Mouse (Mus musculus) hindbrain, embryonic 14.5 days (tissue): ENCODE measurements around the gene Pard3b. TPM values are rescaled to one million over a fixed set of nuclear protein-coding genes. Genes with fewer than 3 reads are reported as not detected.

Experiments used
- ATAC-seq: fragments of 200-750 bp; cut with Nextera tagmentation; 2 replicates; pipeline ENCODE4 v1.8.0; 2017; ENCODE audit warnings: moderate number of reproducible peaks, mild to moderate bottlenecking, moderate TSS enrichment, moderate library complexity; ENCODE audit not compliant: low FRiP score
- DNase-seq: peaks from one replicate; pipeline ENCODE4 v3.0.0-alpha.2; 2015; ENCODE audit warnings: low spot score
- H3K27ac ChIP-seq: fragments of 300-500 bp; sonication (generic); 2 replicates; pipeline ENCODE4 v1.5.1; 2014; ENCODE audit warnings: mild to moderate bottlenecking, moderate library complexity
- H3K27me3 ChIP-seq: fragments of 300-500 bp; sonication (generic); 2 replicates; pipeline ENCODE4 v1.6.1; 2014; ENCODE audit warnings: mild to moderate bottlenecking, low read length, mixed read lengths; ENCODE audit not compliant: control insufficient read depth, insufficient read depth
- H3K36me3 ChIP-seq: fragments of 300-500 bp; sonication (generic); replicated peaks from 2 replicates; pipeline ENCODE4 v1.6.1; 2014; ENCODE audit not compliant: control insufficient read depth, insufficient read depth
- H3K4me1 ChIP-seq: fragments of 300-500 bp; sonication (generic); replicated peaks from 2 replicates; pipeline ENCODE4 v1.6.1; 2014; ENCODE audit warnings: antibody characterized with exemption, low read length, mixed read lengths; ENCODE audit not compliant: control insufficient read depth, insufficient read depth
- H3K4me2 ChIP-seq: fragments of 300-500 bp; sonication (generic); replicated peaks from 2 replicates; pipeline ENCODE4 v1.6.1; 2014; ENCODE audit warnings: mild to moderate bottlenecking, moderate library complexity
- H3K4me3 ChIP-seq: fragments of 300-500 bp; sonication (generic); replicated peaks from 2 replicates; pipeline ENCODE4 v1.5.1; 2014; ENCODE audit warnings: mild to moderate bottlenecking, low read length
- H3K9ac ChIP-seq: fragments of 300-500 bp; sonication (generic); 2 replicates; pipeline ENCODE4 v1.6.1; 2014
- H3K9me3 ChIP-seq: fragments of 300-500 bp; sonication (generic); 2 replicates; pipeline ENCODE4 v1.6.1; 2016; ENCODE audit warnings: low read length; ENCODE audit not compliant: control insufficient read depth
- whole genome bisulfite sequencing: fragments of 180-500 bp; shearing (Covaris S2); extraction: QIAGEN DNeasy Blood & Tissue Kit; methylation state at CpG from one replicate; pipeline ENCODE4 v1.1.7; 2014; 5-methylcytosine and 5-hydroxymethylcytosine counted together
- polyA plus RNA-seq: library from polyadenylated mRNA; unstranded; fragments of >200 nt; fragmentation: Nextera tagmentation; extraction: Ambion mirVana; gene quantifications from 2 replicates; pipeline ENCODE4 v1.2.1, GENCODE M21; 2014

Pard3b gene
- polyA plus RNA-seq, 1 experiment from 2014 or later: 12.3 TPM

- H3K9me3 ChIP-seq: no peaks in the 10 kb centered on the region
- no peak overlapping the region for H3K4me3 ChIP-seq
- no peak overlapping the region for H3K9ac ChIP-seq
- no peaks in the 10 kb centered on the region for H3K36me3 ChIP-seq
- ATAC-seq (no peak), DNase-seq (no peak)
- no peak overlapping the region for H3K27ac ChIP-seq
- H3K27me3 ChIP-seq: no peaks in the 10 kb centered on the region
- 64% methylated on average over 3 of the region's 3 CpGs for WGBS
- H3K4me2 ChIP-seq: no peak overlapping the region
- H3K4me1 ChIP-seq: no peaks in the 10 kb centered on the region; the same call in 1 of the 2 replicates
Observed at GRCm38 (mm10) chr1:62276466-62276865, 637.8 kb downstream of the Pard3b start.

GRCm38 (mm10) chr1:62278586-62278985 lies 640.0 kb downstream of the Pard3b start:
- DNase-seq (no peak), ATAC-seq (no peak)
- Histone ChIP-seq H3K27me3 (no peaks in the 10 kb centered on the region), H3K27ac (no peak overlapping the region), H3K36me3 (no peaks in the 10 kb centered on the region), H3K9ac (no peak overlapping the region), H3K4me2 (no peak overlapping the region), H3K4me1 (no peaks in the 10 kb centered on the region; the same call in 1 of the 2 replicates), H3K9me3 (no peaks in the 10 kb centered on the region), H3K4me3 (no peak overlapping the region)
- 81% methylated on average over 1 of the region's 1 CpGs for WGBS

GRCm38 (mm10) chr1:62280586-62280985 lies 642.0 kb downstream of the Pard3b start:
- Histone ChIP-seq H3K9ac (no peak overlapping the region), H3K4me3 (no peak overlapping the region), H3K27me3 (no peaks in the 10 kb centered on the region), H3K9me3 (no peaks in the 10 kb centered on the region), H3K4me2 (no peak overlapping the region), H3K4me1 (no peaks in the 10 kb centered on the region; the same call in 1 of the 2 replicates), H3K27ac (no peak overlapping the region), H3K36me3 (no peaks in the 10 kb centered on the region)
- ATAC-seq (no peak), DNase-seq (no peak)

GRCm38 (mm10) chr1:62282835-62283234 lies 644.2 kb downstream of the Pard3b start:
- no peaks in the 10 kb centered on the region for H3K9me3 ChIP-seq
- no peaks in the 10 kb centered on the region for H3K4me1 ChIP-seq
- ATAC-seq (no peak), DNase-seq (no peak)
- WGBS: 88% methylated on average over 6 of the region's 6 CpGs
- H3K4me3 ChIP-seq: no peak overlapping the region
- no peaks in the 10 kb centered on the region for H3K27me3 ChIP-seq
- no peaks in the 10 kb centered on the region for H3K36me3 ChIP-seq
- no peak overlapping the region for H3K4me2 ChIP-seq
- no peak overlapping the region for H3K9ac ChIP-seq
- H3K27ac ChIP-seq: no peak overlapping the region

DNA sequence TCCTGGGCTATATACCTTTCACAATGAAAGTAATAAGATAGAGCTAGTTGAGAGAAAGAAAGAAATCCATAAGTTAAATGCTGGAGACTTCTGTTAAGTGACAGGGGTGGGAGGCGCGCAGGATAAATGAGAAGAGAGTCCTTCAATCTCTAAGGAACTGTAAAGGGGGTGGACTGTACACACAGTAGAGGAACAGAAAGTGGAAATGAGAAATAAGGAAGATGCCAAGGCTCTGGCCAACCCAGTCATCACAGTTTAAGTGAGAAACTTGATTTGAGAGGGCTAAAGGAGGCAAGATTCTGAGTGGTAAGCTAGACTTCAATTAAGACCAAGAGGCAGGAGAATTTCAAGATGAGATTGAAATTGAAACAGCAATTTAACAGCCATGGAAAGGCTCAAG lies 645.0 kb downstream of the Pard3b start:
- DNase-seq (no peak), ATAC-seq (no peak)
- Histone ChIP-seq H3K4me1 (no peaks in the 10 kb centered on the region), H3K4me2 (no peak overlapping the region), H3K27me3 (no peaks in the 10 kb centered on the region), H3K4me3 (no peak overlapping the region), H3K9ac (no peak overlapping the region), H3K36me3 (no peaks in the 10 kb centered on the region), H3K27ac (no peak overlapping the region), H3K9me3 (no peaks in the 10 kb centered on the region)
- 100% methylated on average over 2 of the region's 2 CpGs for WGBS

DNA sequence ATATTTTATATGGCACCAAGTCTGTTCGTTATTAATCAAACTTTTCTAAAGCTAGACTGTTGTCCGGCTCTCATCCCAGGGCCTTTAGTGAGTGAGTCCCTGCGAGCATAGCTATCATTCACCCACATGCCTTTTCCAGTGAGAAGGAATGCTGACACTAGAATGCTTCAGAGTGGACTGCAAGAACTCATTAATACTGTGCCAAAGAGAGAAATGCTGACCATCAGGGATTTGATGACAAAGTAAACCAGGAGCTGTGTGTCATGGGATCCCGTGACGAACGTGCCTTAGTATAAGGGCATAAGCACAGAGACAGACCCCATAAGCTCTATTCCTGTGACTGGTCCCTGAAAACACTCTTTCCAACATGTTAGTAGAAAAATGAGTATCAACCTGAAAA lies 670.8 kb downstream of the Pard3b start:
- no peak for ATAC-seq
- Histone ChIP-seq H3K4me2 (no peak overlapping the region), H3K4me3 (no peak overlapping the region), H3K36me3 (no peaks in the 10 kb centered on the region), H3K27me3 (no peaks in the 10 kb centered on the region), H3K4me1 (no peaks in the 10 kb centered on the region), H3K9me3 (no peaks in the 10 kb centered on the region), H3K9ac (no peak overlapping the region), H3K27ac (no peak overlapping the region)
- WGBS: 70% methylated on average over 6 of the region's 6 CpGs
- DNase-seq: no peak

DNA sequence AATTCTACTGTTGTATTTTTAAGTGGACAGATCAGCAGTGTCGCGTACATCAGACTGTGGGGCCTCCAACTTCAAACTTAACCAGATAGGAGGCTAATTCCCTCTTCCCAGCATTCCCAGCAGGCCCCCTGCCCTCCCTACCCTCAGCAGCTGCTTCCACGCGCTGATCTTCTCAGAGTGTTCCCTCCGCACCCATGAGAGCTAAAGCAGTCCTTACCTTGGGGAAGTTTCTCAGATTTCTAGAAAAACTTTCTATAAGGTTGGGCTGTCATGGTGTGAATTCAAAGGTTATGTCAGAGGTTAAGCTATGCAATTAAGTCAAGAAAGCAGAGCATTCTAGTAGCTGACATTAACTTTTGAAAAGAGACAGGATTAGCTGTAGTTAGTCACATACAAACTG lies 686.6 kb downstream of the Pard3b start:
- Histone ChIP-seq H3K9ac (no peak overlapping the region), H3K4me1 (no peaks in the 10 kb centered on the region), H3K36me3 (no peaks in the 10 kb centered on the region), H3K9me3 (no peaks in the 10 kb centered on the region), H3K27ac (no peak overlapping the region), H3K4me2 (no peak overlapping the region), H3K4me3 (no peak overlapping the region), H3K27me3 (no peaks in the 10 kb centered on the region)
- WGBS: 45% methylated on average over 5 of the region's 5 CpGs
- DNase-seq: no peak
- ATAC-seq: no peak

- Histone ChIP-seq H3K27ac (no peak overlapping the region), H3K4me2 (no peak overlapping the region), H3K9me3 (no peaks in the 10 kb centered on the region), H3K4me1 (no peaks in the 10 kb centered on the region), H3K36me3 (no peaks in the 10 kb centered on the region), H3K9ac (no peak overlapping the region), H3K4me3 (no peak overlapping the region), H3K27me3 (no peaks in the 10 kb centered on the region)
- DNase-seq: no peak
- 93% methylated on average over 5 of the region's 5 CpGs for WGBS
- ATAC-seq: no peak
Observed at GRCm38 (mm10) chr1:62327743-62328142, 689.1 kb downstream of the Pard3b start.

DNA sequence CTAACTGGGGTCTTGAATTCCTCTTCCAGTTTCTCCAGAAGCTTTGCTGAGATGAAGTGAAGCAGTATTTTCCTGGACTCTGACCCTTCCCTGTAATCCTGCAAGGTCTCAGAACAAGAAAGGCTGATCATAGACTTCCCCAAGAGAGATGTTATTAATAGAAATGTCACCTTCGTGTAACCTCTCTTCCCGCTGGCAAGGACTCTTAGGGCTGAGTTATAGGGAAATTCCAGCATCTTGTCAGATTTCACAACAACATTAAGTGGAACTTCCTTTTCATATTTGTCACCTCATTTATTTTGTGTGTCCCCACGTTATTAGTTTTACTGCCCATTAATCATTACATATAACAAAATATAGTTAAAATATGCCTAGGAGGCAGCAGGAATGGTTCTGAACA lies 690.2 kb downstream of the Pard3b start:
- no peaks in the 10 kb centered on the region for H3K36me3 ChIP-seq
- 73% methylated on average over 3 of the region's 3 CpGs for WGBS

GRCm38 (mm10) chr1:62333016-62333415 lies 694.4 kb downstream of the Pard3b start:
- no peaks in the 10 kb centered on the region for H3K9me3 ChIP-seq
- H3K4me2 ChIP-seq: no peak overlapping the region
- DNase-seq (no peak), ATAC-seq (no peak)
- no peaks in the 10 kb centered on the region for H3K4me1 ChIP-seq
- no peak overlapping the region for H3K27ac ChIP-seq
- 38% methylated on average over 2 of the region's 2 CpGs for WGBS
- H3K27me3 ChIP-seq: no peaks in the 10 kb centered on the region
- no peaks in the 10 kb centered on the region for H3K36me3 ChIP-seq
- H3K9ac ChIP-seq: no peak overlapping the region
- no peak overlapping the region for H3K4me3 ChIP-seq

More for the DNA sequence above, 690.2 kb downstream of the Pard3b start:
- Histone ChIP-seq H3K4me3 (no peak overlapping the region), H3K27me3 (no peaks in the 10 kb centered on the region), H3K4me1 (no peaks in the 10 kb centered on the region), H3K27ac (no peak overlapping the region), H3K9me3 (no peaks in the 10 kb centered on the region), H3K9ac (no peak overlapping the region), H3K4me2 (no peak overlapping the region)
- ATAC-seq: no peak
- DNase-seq: no peak
